Mouse (Mus musculus): ENCODE measurements around the gene AU021092.

- TF ChIP-seq CTCF (IDR thresholded peaks at IDR 0.05; ENCODE audit: control insufficient read depth, insufficient read depth, insufficient replicate concordance, low read depth, low read length) (no peak), POLR2A (IDR thresholded peaks at IDR 0.05; ENCODE audit: control insufficient read depth, low read depth, low read length) (no peak)
These were observed 38.7 kb downstream of the AU021092 start for GRCm38 (mm10) chr16:5183310-5183975.
